In the genomic region with DNA sequence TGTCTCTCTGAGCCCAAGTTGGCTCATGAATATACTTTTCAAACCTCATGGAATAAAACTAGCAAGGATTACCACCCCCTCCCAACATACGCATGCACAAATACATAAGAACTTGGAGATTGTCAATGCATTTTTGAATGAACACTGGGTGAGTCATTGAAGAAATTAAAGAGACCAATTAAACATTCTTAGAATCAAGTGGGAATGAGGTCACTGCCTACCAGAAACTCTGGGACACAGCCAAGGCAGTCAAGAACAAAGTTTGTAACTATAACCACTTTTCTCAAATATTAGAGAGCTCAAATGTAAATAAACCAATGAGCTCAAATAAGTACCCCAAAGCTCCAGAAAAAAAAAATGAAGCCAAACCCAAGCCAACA, we compare ENCODE assay signal across 14 mouse cellular contexts.
"Had no signal": no experiment of that assay in that cellular context is flagged by ENCODE, and none has a peak within 500 bp of the region (broad histone marks: within the 10 kb centered on the region; RNA-seq: fewer than 3 reads in every experiment).

No protein-coding gene starts in this region.

- H3K27me3 ChIP-seq: intestine, embryonic 15.5 days; limb, embryonic 12.5 days; limb, embryonic 15.5 days had no signal

- H3K27ac ChIP-seq: intestine, embryonic 15.5 days; kidney, postnatal 0 days; limb, embryonic 12.5 days; limb, embryonic 15.5 days; liver, embryonic 14.5 days had no signal

- ATAC-seq: intestine, embryonic 15.5 days; liver, postnatal 0 days had no signal

- H3K4me3 ChIP-seq: intestine, embryonic 15.5 days; limb, embryonic 12.5 days; limb, embryonic 15.5 days; megakaryocyte, embryonic 14.5 days had no signal

- H3K9me3 ChIP-seq: intestine, embryonic 15.5 days; limb, embryonic 12.5 days; limb, embryonic 15.5 days; megakaryocyte, embryonic 14.5 days had no signal

- DNase-seq: kidney, adult 2 months; kidney, postnatal 36 days; left cerebral cortex, postnatal 4 days; liver, postnatal 0 days; thymus, adult 18-20 months; thymus, postnatal 36 days had no signal

- H3K36me3 ChIP-seq: intestine, embryonic 15.5 days; limb, embryonic 12.5 days; limb, embryonic 15.5 days had no signal

- H3K4me1 ChIP-seq: intestine, embryonic 15.5 days; limb, embryonic 12.5 days; limb, embryonic 15.5 days; megakaryocyte, embryonic 14.5 days had no signal

- H3K4me2 ChIP-seq: intestine, embryonic 15.5 days; limb, embryonic 12.5 days; limb, embryonic 15.5 days; liver, embryonic 11.5 days; midbrain, embryonic 11.5 days had no signal

- H3K9ac ChIP-seq: intestine, embryonic 15.5 days; limb, embryonic 12.5 days; limb, embryonic 15.5 days; liver, embryonic 14.5 days; liver, postnatal 0 days had no signal
